8 mouse cellular contexts compared by ENCODE assay signal in the genomic region with DNA sequence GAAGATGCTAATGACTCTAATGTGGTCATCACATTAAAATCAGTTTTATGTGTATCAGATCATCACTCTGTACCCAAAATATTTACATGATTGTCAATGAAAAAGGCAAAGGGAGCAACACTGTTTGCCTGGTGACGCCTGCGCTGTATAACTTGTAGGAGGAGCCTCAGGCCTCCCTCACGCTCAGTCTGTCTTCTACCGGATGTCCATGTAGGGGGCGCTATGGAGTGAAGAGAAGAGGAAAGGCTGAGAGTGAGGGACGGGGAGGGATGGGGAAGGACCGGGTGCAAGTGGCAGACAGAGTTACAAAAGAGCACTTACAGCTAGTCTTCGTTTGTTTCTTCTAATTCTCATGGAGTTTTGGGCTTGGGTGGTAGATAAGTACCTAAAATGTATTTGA. TPM values are rescaled to one million over a fixed set of nuclear protein-coding genes. Genes with fewer than 3 reads are reported as not detected.
A peak's percentile ranks its signal among the peaks of the same experiment; 100 is the strongest.
DNase-seq lines count a peak whose midpoint lies in the region; ATAC-seq and TF ChIP-seq lines count a peak whose summit lies in the region.

No protein-coding gene starts in this region.

- peaks cover 46% of the 10 kb centered on the region for H3K36me3 ChIP-seq in heart, embryonic 10.5 days
- H3K36me3 ChIP-seq in E14TG2a.4 (ENCODE audit: insufficient read depth, low read length): peaks cover 69% of the 10 kb centered on the region
- H3K36me3 ChIP-seq in embryonic facial prominence, embryonic 10.5 days (replicated peaks): peaks cover 45% of the 10 kb centered on the region

- H3K9me3 ChIP-seq in heart, embryonic 10.5 days: no peaks in the 10 kb centered on the region
- H3K9me3 ChIP-seq in E14TG2a.4 (ENCODE audit: low read length): peaks cover 10% of the 10 kb centered on the region; the same call in 1 of the 2 replicates
- no peaks in the 10 kb centered on the region for H3K9me3 ChIP-seq in embryonic facial prominence, embryonic 10.5 days

- H3K27me3 ChIP-seq in heart, embryonic 10.5 days (ENCODE audit: insufficient read depth, poor library complexity, severe bottlenecking): no peaks in the 10 kb centered on the region
- no peaks in the 10 kb centered on the region for H3K27me3 ChIP-seq in E14TG2a.4 (ENCODE audit: insufficient read depth, low read length)
- H3K27me3 ChIP-seq in embryonic facial prominence, embryonic 10.5 days (replicated peaks; ENCODE audit: low read depth, poor library complexity, severe bottlenecking): no peaks in the 10 kb centered on the region

- H3K4me1 ChIP-seq in heart, embryonic 10.5 days: peaks cover 3% of the 10 kb centered on the region; the same call in 1 of the 2 replicates
- H3K4me1 ChIP-seq in E14TG2a.4 (replicated peaks; ENCODE audit: low read depth, low read length): peaks cover 16% of the 10 kb centered on the region
- peaks cover 5% of the 10 kb centered on the region for H3K4me1 ChIP-seq in embryonic facial prominence, embryonic 10.5 days

- TF ChIP-seq CTCF in E14TG2a.4 (conservative IDR thresholded peaks at IDR 0.05; ENCODE audit: low read length): peak; percentile 32

- peak; percentile 44; the same call in 1 of the 2 replicates for ATAC-seq in megakaryocyte-erythroid progenitor cell, adult 5-6 weeks (replicated peaks; ENCODE audit: low FRiP score, low TSS enrichment, poor library complexity, severe bottlenecking)

- peak; percentile 33 for DNase-seq in heart, postnatal 4 days
- DNase-seq in heart, embryonic 10.5 days (ENCODE audit: low spot score): no peak
- DNase-seq in embryonic facial prominence, embryonic 10.5 days (ENCODE audit: low spot score): peak; percentile 41
- DNase-seq in Muller cell, postnatal 12 days (ENCODE audit: inconsistent ontology term): no peak
- no peak for DNase-seq in cerebellum, adult 11-12 months
- no peak for DNase-seq in cerebellum, adult 8-10 months

- WGBS in heart, embryonic 10.5 days: 60% methylated on average over 8 of the region's 8 CpGs
- 58% methylated on average over 8 of the region's 8 CpGs for WGBS in embryonic facial prominence, embryonic 10.5 days

- no peak overlapping the region for H3K27ac ChIP-seq in heart, embryonic 10.5 days
- H3K27ac ChIP-seq in embryonic facial prominence, embryonic 10.5 days (replicated peaks): no peak overlapping the region

- H3K4me3 ChIP-seq in heart, embryonic 10.5 days: no peak overlapping the region
- H3K4me3 ChIP-seq in E14TG2a.4 (replicated peaks; ENCODE audit: low read length): no peak overlapping the region
- no peak overlapping the region for H3K4me3 ChIP-seq in embryonic facial prominence, embryonic 10.5 days

RNA-seq across cellular contexts. Expression of a gene that starts 6.8 kb away (rescaled TPM):
- 10 to 100 TPM; 43.1 to 44.1 TPM for total RNA-seq in heart, postnatal 4 days (2021)
- polyA plus RNA-seq in heart, embryonic 10.5 days (2016; fragmentation: Nextera tagmentation; extraction: Ambion mirVana): 55.5 and 68.7 TPM in 2 replicates
- polyA plus RNA-seq in embryonic facial prominence, embryonic 10.5 days (2016; fragmentation: Nextera tagmentation; extraction: Ambion mirVana): 63.1 and 65.1 TPM in 2 replicates
- total RNA-seq in megakaryocyte-erythroid progenitor cell, adult 5-6 weeks (2014; fragmentation: Nextera tagmentation): 117 and 120 TPM in 2 replicates
- total RNA-seq in megakaryocyte-erythroid progenitor cell, adult 5-6 weeks (2017): 159 and 167 TPM in 2 replicates

RNA-seq across cellular contexts. Expression of a gene that starts 24.5 kb away (rescaled TPM):
- not detected for total RNA-seq in heart, postnatal 4 days (2021)
- polyA plus RNA-seq in heart, embryonic 10.5 days (2016; fragmentation: Nextera tagmentation; extraction: Ambion mirVana): not detected in 2 replicates
- polyA plus RNA-seq in embryonic facial prominence, embryonic 10.5 days (2016; fragmentation: Nextera tagmentation; extraction: Ambion mirVana): not detected in 2 replicates
- total RNA-seq in megakaryocyte-erythroid progenitor cell, adult 5-6 weeks (2014; fragmentation: Nextera tagmentation): not detected in 2 replicates
- not detected in 2 replicates for total RNA-seq in megakaryocyte-erythroid progenitor cell, adult 5-6 weeks (2017)

RNA-seq across cellular contexts. Expression of a gene that starts 31.2 kb away (rescaled TPM):
- 10 to 100 TPM; 24.0 to 26.4 TPM for total RNA-seq in heart, postnatal 4 days (2021)
- polyA plus RNA-seq in heart, embryonic 10.5 days (2016; fragmentation: Nextera tagmentation; extraction: Ambion mirVana): 2.5 and 3.6 TPM in 2 replicates
- 2.1 and 2.6 TPM in 2 replicates for polyA plus RNA-seq in embryonic facial prominence, embryonic 10.5 days (2016; fragmentation: Nextera tagmentation; extraction: Ambion mirVana)
- total RNA-seq in megakaryocyte-erythroid progenitor cell, adult 5-6 weeks (2014; fragmentation: Nextera tagmentation): 4.9 and 5.6 TPM in 2 replicates
- total RNA-seq in megakaryocyte-erythroid progenitor cell, adult 5-6 weeks (2017): 10.9 and 23.0 TPM in 2 replicates

Comparison
In these comparisons a context has a peak if more than half of its experiments do, and no peak if none do; other contexts are left out.
1. DNase-seq: peak in heart, postnatal 4 days (single experiment) and embryonic facial prominence, embryonic 10.5 days (single experiment); none in heart, embryonic 10.5 days (single experiment), Muller cell, postnatal 12 days (single experiment), cerebellum, adult 11-12 months (single experiment) and cerebellum, adult 8-10 months (single experiment).